Mouse (Mus musculus) heart, adult 2 months (tissue): ENCODE data around the gene Set.

ENCODE experiments used
- CTCF ChIP-seq: fragments of 200-600 bp; IDR thresholded peaks from 2 replicates; pipeline ENCODE4 v1.8.1; 2022; ENCODE audit warnings: antibody characterized with exemption, mild to moderate bottlenecking, moderate library complexity
- POLR2A ChIP-seq: fragments of 200-500 bp; IDR thresholded peaks from 2 replicates; pipeline ENCODE4 v1.6.1; 2011; ENCODE audit warnings: mild to moderate bottlenecking, low read depth, low read length, control low read depth; ENCODE audit not compliant: insufficient read depth

- TF ChIP-seq POLR2A (no peak), CTCF (no peak)
Observed at GRCm38 (mm10) chr2:30087310-30087709, 30.1 kb downstream of the Set start.
